Mouse (Mus musculus): ENCODE data around the gene Crtc3.

The Crtc3 gene

DNA sequence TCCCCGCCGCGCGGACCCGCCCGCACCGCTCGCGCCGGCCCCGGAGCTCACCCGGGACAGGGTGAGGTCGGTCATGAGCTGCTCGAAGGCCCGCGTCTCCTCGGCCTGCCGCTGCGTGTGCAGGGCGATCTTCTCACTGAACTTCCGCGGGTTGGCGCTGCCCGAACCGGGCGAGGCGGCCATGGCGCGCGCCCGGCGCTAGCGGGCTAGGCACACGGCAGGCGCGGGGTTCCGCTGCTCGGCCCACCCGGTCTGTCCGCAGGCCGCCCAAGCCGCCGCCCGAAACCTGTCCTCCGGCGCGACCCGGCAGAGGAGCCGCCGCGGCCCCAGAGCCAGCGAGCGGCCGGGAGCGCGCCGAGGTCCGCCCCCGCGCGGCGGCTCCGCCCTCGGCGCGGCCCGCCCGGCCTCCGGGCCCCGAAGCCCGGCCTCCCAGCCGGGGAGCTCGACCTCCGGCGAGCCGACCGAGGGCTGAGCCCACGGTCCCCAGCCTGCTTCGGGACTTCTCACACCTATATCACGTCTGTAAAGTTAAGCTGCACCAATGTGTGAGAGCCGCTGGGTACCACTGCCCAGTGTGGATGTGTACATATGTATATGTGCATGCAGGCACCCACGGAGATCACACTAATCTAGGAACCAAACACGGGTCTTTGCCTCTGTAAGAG, at the start of gene Crtc3:
TSS of gene Crtc3 (minus strand) at position 322 of the 665 bp plus-strand sequence.
- no peak for DNase-seq (ENCODE audit: extremely low spot score, low read depth, low spot score)

DNA sequence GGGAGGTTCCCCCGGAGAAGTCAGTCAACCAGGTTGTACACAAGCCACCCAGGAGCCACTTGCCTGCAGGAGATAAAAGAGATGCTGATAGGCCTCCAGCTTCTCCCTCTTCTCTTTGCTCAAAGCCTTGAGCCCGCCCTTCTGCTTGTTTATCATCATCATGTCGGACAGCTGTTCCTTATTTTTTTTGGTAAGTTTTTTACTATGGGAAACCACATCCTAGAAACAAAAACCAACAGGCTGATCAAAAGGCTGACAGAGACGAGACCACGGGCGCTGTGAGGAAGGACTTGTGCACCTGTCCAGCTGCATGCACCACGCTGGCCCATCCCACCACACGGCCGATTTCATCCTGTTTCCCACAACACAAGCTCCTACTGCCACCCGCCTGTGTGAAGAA, 47.5 kb upstream of the Crtc3 start:
- DNase-seq (ENCODE audit: extremely low spot score, low read depth, low spot score), result no peak

DNA sequence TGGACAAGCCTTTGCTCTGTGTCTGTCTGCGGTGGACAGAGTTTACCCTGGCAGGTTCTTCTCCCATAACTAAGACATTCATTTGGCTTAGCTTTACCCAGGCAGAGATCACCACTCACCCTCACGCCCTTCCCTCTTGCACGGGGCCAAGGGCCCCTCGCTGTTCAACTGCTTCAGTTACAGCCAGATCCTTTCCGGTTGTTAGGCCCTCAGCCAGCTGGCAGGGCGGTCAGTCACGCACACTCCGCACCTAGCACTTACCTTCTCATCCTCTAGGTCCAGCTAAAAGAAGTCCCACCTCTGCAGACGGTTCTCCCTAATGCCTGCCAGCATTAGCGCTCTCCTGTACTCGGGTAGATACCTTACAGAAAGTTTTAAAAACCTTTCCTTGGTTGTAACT, 44.3 kb upstream of the Crtc3 start:
- no peak for DNase-seq (ENCODE audit: extremely low spot score, low read depth, low spot score)

DNA sequence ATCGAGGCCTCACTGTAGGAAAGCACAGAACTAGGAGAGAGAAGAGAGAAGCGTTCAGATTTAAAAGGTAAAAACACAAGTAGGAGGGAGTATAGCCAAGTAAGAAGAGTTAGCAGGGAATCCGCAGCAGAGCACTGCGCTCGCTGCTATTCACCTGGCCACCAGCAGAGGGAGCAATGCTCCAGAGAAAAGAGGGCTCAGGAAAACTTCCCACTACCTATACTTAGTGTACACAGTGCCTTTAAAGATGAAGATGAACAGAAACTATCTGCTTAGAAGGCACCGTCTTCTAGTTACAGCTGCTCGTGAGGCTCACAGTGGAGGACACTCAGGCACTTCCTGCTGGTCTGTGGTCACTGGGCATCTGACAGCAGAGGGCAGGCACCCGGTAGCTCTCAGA, 41.0 kb upstream of the Crtc3 start:
- DNase-seq (ENCODE audit: extremely low spot score, low read depth, low spot score), result peak; percentile 56

DNA sequence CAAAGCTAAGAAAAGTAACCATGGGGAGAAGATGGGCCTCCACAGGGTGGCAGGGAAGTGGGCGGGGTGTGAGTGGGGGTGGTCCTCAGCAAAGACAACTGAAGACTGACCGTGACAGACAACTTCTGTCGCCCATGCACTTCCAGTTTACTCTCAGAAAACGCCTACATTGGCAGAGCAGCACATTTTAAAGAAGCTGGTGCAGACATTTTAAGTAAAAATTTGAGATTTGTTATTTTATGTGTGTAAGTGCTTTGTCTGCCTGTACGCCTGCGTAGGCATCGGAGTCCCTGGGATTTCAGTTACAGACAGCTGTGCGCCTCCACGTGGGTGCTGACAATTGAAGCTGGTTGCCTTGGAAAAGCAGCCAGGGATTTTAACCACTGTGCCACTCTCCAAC, 32.4 kb upstream of the Crtc3 start:
- DNase-seq (ENCODE audit: extremely low spot score, low read depth, low spot score), result no peak

DNA sequence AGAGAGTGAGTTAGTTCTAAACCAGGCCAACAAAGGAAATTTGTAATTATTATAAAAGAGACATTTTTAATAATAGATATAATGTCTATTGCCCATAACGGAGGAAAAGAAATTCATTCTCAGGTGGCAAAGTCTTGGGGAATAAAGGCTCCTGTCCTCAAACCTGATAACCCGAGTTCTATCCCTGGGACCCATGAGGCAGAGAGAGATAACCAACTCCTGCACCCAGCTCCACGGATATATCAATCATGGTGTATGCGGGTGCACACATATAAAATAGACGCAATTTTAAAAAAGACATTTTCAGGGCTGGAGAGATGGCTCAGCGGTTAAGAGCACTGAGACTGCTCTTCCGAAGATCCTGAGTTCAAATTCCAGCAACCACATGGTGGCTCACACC, 30.9 kb upstream of the Crtc3 start:
- DNase-seq (ENCODE audit: extremely low spot score, low read depth, low spot score), result no peak

DNA sequence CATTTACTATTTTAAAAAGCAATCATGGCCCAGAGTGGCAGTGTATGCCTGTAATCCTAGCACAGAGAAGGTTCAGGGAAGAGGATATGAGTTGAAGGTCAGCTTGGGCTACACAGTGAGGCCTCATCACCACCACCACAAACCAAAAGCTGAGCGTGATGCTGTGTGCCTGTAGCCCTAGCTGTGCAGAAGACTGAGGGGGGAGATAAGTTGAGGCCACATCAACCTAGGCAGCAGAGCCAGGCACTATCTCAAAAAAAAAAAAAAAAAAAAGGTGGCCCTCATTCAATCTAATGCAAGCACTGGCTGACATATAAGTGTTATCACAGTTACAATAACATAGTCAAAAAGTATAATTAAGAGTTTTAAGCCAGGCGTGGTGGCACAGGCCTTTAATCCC, 30.4 kb upstream of the Crtc3 start:
- no peak for DNase-seq (ENCODE audit: extremely low spot score, low read depth, low spot score)

DNA sequence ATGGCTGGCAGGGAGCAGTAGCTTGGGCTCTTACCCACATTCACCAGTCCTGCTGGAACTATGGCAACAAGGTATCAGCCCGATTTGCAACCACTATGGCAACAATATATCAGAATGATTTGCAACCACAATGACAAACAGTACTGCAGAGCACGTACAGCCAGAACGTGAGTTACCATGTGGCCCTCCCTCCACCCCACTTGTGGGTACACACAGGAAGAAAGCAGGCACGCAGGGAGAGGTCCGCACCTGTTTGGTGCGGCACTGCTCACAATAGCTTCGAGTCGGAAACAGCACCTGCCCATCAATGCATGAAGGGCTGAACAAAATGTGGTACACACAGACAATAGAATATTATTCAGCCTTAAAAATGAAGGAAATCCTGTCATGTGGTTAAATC, 29.8 kb upstream of the Crtc3 start:
- no peak for DNase-seq (ENCODE audit: extremely low spot score, low read depth, low spot score)

DNA sequence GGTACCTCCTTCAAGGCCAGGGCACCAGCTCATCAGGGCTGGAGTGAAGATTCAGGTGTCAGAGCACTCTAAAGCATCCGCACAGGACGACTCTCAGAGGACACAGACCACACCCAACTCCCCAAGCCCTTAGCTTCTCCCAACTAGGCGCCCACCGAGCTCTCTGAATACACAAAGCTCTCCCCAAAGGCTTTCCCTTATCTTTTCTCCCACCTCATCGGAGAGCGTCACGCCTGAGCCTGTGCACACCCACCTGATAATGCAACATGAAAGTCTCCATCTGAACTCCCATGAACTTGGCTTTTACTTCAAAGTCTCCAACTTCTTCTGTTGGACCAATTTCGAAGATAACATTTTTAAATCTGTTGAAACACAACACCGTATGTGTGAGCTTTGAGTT, 28.1 kb upstream of the Crtc3 start:
- DNase-seq (ENCODE audit: extremely low spot score, low read depth, low spot score), result no peak

DNA sequence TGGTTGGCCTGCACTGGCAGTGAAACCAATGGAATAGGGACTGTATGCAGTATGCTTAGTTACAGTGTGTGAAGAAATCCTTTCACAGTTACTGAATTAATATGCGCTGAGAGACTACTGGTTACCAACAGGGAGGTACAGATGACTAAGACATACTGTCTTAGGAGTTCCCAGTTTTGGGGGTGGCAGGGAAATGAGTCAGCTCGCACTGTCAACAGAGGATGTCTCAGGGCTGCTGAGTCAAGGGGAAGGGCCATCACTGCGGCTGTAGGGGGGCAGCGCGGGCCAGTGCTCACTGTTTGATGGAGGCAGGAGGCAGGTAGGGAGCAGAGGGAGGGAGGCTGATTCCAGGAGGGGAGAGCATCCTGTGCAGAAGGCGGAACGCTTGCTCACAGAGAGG, 26.6 kb upstream of the Crtc3 start:
- no peak for DNase-seq (ENCODE audit: extremely low spot score, low read depth, low spot score)

DNA sequence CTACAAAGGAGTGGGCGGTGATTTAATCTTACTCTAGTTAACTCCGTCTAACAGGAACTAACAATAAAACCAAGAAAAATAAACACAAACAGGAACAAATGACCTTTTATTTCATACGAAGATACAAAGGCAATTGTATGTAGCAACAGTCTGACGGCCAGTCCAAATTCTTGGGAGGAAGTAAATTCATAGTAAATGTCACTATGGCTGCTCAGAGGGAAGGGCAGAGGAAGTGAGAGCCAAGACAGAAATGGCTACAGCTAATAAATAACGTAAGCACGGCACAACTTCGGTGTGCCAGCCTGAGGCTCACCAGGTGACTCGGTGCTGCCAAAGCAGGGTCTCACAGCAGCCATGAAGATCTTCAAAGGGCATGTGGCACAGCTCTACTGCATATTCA, 22.8 kb upstream of the Crtc3 start:
- no peak for DNase-seq (ENCODE audit: extremely low spot score, low read depth, low spot score)

DNA sequence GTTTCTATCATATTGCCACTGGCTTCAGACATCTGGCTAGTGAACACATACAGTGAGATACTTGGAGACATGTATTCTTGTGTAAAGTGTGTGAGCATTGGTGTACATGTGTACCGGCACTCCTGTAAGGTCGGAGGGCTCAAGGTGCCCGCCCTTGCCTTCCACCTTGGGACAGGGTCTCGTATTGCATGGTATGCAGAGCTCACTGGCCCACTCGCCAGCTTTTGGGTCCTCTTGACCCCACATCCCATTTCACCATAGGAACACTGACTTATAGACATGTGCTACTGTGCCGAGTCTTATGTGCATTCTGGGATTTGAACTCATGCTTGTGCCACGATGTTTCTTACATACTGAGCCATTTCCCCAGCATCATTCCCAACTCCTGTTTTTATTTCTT, 21.7 kb upstream of the Crtc3 start:
- no peak for DNase-seq (ENCODE audit: extremely low spot score, low read depth, low spot score)

DNA sequence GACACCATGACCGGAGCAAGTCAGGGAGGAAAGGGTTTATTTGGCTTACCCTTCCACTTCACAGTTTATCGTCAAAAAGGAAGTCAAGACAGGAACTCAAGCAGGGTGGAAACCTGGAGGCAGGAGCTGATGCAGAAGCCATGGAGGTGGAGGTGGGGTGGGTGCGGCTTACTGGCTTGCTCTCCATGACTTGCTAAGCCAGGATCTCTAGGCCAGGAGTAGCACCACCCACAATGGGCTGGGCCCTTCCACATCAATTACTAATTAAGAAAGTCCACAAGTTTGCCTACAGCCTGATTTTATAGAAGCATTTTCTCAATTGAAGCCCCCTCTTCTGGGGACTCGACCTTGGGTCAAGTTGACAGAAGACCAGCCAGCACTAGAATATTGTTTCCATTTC, 15.4 kb upstream of the Crtc3 start:
- no peak for DNase-seq (ENCODE audit: extremely low spot score, low read depth, low spot score)

DNA sequence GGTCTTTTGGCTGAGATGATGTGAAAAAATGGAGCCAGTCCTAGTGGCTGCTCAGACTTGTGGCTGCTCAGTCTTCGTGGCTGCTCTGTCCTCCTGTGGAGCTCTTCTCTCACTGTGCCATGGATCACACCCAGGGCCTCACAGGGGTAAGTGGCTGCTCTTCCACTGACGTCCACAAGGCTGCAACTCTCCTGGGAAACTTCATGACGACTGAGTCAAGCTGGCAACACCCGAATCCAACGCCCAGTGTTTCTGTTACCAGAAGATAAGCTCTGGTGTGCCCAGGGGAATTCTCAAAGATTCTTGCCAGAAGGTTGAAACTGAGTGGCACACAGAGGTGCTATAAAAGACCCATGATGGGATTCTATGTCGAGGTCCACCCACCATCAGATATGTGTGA, 13.8 kb upstream of the Crtc3 start:
- DNase-seq (ENCODE audit: extremely low spot score, low read depth, low spot score), result no peak

DNA sequence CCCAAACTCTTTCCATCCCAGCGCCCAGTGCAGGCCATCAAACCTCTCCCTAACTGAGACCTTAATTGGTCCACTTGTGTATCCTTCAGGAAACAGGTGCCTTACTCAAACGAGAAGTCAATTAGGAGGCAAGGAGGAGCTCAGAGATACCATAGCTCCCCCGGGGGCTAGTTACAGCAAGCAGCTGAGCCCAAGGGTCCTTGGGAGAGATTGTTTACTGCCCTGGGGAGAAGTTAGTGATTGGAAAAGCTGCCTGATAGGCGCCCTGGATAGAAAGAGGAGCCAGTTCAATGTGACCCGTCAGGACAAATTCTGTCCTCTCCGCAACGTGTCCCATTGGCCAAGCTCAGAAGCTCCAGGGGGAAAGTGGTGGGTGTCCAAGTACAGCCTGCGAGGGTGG, 11.0 kb upstream of the Crtc3 start:
- DNase-seq (ENCODE audit: extremely low spot score, low read depth, low spot score), result no peak

DNA sequence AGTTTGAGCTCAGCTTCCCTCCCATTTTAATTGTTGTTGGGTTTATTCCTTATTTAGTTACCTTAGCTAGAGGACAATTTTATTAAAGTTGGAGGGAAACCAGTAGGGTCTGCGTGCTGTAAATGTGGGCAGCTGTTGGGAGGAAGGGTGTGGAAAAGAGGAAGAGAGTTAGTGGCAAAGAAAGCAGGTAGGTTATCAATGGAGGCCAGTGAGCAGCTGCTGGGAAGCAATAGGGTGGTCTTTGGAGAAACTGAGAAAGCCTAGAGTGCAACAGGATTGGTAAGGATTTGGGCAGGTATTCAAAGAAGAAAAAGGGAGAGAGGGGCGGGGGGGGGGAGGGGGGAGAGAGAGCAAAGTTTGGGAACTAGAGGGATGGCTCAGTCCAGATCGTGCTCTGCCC, 10.3 kb upstream of the Crtc3 start:
- DNase-seq (ENCODE audit: extremely low spot score, low read depth, low spot score), result no peak

DNA sequence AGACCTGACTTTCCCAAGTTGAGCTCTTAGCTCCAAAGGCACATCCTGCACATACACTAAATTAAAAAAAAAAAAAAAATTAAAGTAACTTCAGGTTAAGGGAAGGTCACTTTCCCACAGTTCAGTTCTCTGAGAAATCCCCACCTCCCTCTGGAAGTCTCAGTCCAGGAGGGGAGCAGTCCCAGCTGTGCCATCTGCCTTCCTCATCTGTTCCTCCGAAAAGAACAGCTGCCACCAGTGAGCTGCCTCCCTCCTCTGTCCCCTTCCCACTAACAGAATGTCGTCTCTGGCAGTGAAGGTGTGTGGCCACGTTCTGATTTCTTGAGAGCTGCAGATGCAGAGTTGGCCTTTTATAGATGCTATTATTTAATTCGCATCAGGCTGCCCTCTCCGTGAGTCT, 9.2 kb upstream of the Crtc3 start:
- DNase-seq (ENCODE audit: extremely low spot score, low read depth, low spot score), result no peak

DNA sequence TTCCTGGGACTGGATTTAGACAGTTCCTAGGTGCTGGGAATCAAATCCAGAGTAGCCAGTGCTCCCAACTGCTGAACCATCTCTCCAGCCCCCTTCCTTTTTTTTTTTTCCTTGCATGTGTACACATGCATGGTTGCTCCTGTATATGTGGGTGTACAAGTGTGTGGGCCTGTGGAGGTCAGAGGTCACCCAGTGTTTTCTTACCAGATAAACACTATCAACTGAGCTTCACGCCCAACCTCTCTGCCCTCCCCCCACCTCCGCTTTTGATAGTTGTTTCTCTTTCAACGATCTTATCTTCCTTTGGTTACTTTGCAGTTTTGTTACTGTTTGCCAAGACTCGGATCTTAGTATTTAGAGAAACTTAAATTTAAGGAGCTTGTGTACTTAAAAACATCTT, 8.2 kb upstream of the Crtc3 start:
- DNase-seq (ENCODE audit: extremely low spot score, low read depth, low spot score), result no peak

DNA sequence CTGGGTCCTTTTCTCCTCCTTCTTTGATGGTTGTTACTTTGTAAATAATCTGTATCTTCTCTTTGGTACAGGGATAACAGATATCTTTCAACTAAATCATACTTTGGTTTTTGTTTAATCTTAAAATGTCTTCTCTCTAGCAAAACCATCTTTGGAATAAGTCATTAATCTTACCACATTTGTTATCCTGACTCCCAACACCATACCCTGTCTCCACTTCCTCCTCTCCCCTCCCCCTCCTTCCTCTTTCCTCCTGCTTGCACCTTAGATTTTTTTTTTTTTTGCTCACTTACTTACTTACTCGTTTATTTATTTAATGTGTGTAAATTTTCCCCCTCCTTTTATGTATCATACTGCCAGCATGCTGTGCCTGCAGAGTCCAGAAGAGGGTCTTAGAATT, 7.7 kb upstream of the Crtc3 start:
- DNase-seq (ENCODE audit: extremely low spot score, low read depth, low spot score), result no peak

DNA sequence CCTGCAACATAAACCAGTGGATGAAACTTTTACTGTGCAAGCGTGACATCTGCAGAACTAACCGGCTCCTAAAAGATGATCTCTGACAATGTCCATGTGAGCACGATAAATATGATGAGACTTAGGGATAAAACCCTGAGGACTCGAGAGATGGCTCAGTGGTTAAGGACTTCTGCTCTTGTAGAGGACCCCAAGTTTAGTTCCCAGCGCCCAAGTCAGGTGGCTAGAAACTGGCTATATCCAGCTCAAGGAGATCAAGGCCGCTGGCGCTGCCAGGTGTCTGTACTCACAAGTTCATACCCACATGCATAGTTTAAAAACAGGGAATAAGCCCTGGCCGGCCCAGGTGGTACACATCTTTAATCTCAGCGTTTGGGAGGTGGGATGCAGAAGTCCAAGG, 3.8 kb upstream of the Crtc3 start:
- DNase-seq (ENCODE audit: extremely low spot score, low read depth, low spot score), result no peak

DNA sequence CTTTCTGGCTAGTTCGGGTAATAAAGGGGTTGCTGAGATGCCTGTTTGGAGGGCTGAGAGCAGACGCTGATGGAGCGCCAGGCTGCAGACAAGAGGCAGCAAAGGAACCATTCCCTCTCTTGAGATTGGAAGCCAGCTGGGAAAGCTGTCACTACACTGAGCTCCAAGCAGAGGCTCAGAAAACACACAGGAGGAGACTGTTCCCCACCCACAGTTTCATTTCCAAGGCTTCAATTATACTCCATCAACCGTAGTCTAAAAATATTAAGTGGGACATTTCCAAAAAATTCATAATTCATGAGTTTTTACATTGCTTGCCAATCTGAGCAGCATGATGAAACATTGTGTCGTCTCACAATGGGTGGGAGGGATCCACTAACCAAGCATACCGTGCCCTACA, 2.5 kb upstream of the Crtc3 start:
- DNase-seq (ENCODE audit: extremely low spot score, low read depth, low spot score), result no peak

DNA sequence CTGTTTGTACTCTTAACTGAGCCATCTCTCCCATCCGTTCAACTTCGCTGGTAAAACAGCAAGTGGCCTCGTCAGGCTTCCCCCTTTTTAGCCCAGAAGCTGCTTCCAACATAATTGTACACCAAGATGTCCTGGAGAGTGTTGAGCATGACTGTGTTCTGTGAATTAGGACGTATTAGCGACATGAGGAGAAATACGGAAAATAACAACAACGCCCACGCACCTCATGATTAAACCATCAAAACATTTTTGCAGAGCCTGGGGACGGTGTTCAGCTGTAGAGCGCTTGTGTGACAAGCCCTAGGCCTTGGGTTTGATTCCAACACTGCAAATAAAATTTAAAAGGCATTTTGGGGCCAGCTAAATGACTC, 529 bp upstream of the Crtc3 start:
- DNase-seq (ENCODE audit: extremely low spot score, low read depth, low spot score), result no peak

DNA sequence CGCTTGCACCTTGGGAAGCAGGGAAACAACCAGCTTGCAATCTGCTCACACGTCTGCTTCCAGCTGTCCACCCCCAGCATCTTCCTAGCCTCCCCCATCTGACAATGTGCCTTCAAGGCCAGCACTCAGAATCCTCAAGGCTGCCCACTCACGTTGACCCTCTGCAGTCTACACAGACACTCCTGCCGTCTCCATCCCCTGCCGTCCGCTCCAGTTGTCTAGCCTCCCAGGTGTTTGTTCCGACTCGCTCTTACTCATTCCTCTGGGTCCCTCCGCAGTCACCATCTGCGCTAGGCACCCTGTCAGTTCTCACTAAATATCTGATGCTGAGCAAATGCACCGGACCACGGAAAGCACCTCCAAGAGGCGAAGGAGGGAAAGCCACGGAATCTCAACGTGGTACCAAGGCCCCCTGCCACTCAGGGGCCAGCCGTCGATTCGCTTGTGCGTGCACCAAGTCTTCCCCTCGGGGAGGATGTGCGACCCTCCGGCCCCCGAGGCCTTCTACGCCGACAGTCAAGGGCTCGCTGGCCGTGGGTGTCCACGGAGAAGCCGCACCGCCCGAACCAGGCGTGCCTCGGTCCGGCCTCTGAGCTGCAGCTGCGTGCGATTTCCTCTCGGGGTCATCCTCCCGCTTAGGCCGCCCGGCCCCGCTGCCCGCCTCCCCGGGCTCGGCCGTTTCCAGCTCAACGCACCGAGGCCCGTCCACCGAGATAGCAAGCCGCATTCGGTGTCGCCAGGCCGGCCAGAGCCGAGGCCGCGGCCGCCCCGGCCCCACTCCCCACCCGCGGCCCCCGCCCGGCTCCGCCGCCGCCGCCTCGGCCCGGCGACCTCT, 739 bp downstream of the Crtc3 start:
- no peak for DNase-seq (ENCODE audit: extremely low spot score, low read depth, low spot score)
